Mouse (Mus musculus): ENCODE measurements around the gene Arid1a. TPM values are rescaled to one million over a fixed set of nuclear protein-coding genes. Genes with fewer than 3 reads are reported as not detected.

The Arid1a gene
- total and polyA plus RNA-seq, 3 experiments, result 22.2 to 224 (median 205) TPM

- H3K9me3 ChIP-seq (replicated peaks), result no peaks in the 10 kb centered on the region
- DNase-seq (ENCODE audit: low spot score) (no peak), ATAC-seq (ENCODE audit: extremely low read depth, insufficient number of reproducible peaks, low FRiP score, poor library complexity, severe bottlenecking) (no peak)
- peaks cover 69% of the 10 kb centered on the region for H3K4me1 ChIP-seq (ENCODE audit: insufficient read depth, low read depth, low read length)
- H3K27me3 ChIP-seq (ENCODE audit: insufficient read depth, low read length), result no peaks in the 10 kb centered on the region
- H3K36me3 ChIP-seq (replicated peaks), result peaks cover 97% of the 10 kb centered on the region
- TF ChIP-seq TAL1 (conservative IDR thresholded peaks at IDR 0.05; ENCODE audit: low read depth, low read length) (no peak), POLR2AphosphoS5 (IDR thresholded peaks at IDR 0.05; ENCODE audit: insufficient replicate concordance, low read depth, low read length) (no peak), GATA2 (IDR thresholded peaks at IDR 0.05; ENCODE audit: borderline replicate concordance, low read depth, low read length) (no peak), GATA1 (IDR thresholded peaks at IDR 0.05; ENCODE audit: borderline replicate concordance, low read length) (no peak), CTCF (IDR thresholded peaks at IDR 0.05; ENCODE audit: low read depth, low read length) (no peak)
- H3K4me3 ChIP-seq (ENCODE audit: low read depth, low read length), result no peak overlapping the region
Observed at GRCm38 (mm10) chr4:133705062-133705461, 51.5 kb downstream of the Arid1a start.

GRCm38 (mm10) chr4:133700905-133701368, 55.6 kb downstream of the Arid1a start:
- peaks cover 40% of the 10 kb centered on the region for H3K4me1 ChIP-seq (ENCODE audit: insufficient read depth, low read depth, low read length)
- peaks cover 94% of the 10 kb centered on the region for H3K36me3 ChIP-seq (replicated peaks)
- TF ChIP-seq POLR2AphosphoS5 (IDR thresholded peaks at IDR 0.05; ENCODE audit: insufficient replicate concordance, low read depth, low read length), result no peak
- no peak for TF ChIP-seq GATA2 (IDR thresholded peaks at IDR 0.05; ENCODE audit: borderline replicate concordance, low read depth, low read length)
- TF ChIP-seq GATA1 (IDR thresholded peaks at IDR 0.05; ENCODE audit: borderline replicate concordance, low read length), result no peak
- TF ChIP-seq CTCF (IDR thresholded peaks at IDR 0.05; ENCODE audit: low read depth, low read length), result no peak
- TF ChIP-seq TAL1 (conservative IDR thresholded peaks at IDR 0.05; ENCODE audit: low read depth, low read length), result no peak
- H3K4me3 ChIP-seq (ENCODE audit: low read depth, low read length), result no peak overlapping the region
- no peak for DNase-seq (ENCODE audit: low spot score)
- ATAC-seq (ENCODE audit: extremely low read depth, insufficient number of reproducible peaks, low FRiP score, poor library complexity, severe bottlenecking), result no peak
- H3K9me3 ChIP-seq (replicated peaks), result no peaks in the 10 kb centered on the region
- H3K27me3 ChIP-seq (ENCODE audit: insufficient read depth, low read length), result no peaks in the 10 kb centered on the region

- no peak overlapping the region for H3K4me3 ChIP-seq (ENCODE audit: low read depth, low read length)
- H3K4me1 ChIP-seq (ENCODE audit: insufficient read depth, low read depth, low read length), result peaks cover 33% of the 10 kb centered on the region
- TF ChIP-seq POLR2AphosphoS5 (IDR thresholded peaks at IDR 0.05; ENCODE audit: insufficient replicate concordance, low read depth, low read length) (no peak), GATA1 (IDR thresholded peaks at IDR 0.05; ENCODE audit: borderline replicate concordance, low read length) (no peak), TAL1 (conservative IDR thresholded peaks at IDR 0.05; ENCODE audit: low read depth, low read length) (no peak), GATA2 (IDR thresholded peaks at IDR 0.05; ENCODE audit: borderline replicate concordance, low read depth, low read length) (no peak), CTCF (IDR thresholded peaks at IDR 0.05; ENCODE audit: low read depth, low read length) (no peak)
- no peaks in the 10 kb centered on the region for H3K9me3 ChIP-seq (replicated peaks)
- DNase-seq (ENCODE audit: low spot score) (no peak), ATAC-seq (ENCODE audit: extremely low read depth, insufficient number of reproducible peaks, low FRiP score, poor library complexity, severe bottlenecking) (no peak)
- peaks cover 96% of the 10 kb centered on the region for H3K36me3 ChIP-seq (replicated peaks)
- no peaks in the 10 kb centered on the region for H3K27me3 ChIP-seq (ENCODE audit: insufficient read depth, low read length)
Observed at GRCm38 (mm10) chr4:133695363-133695762, 61.2 kb downstream of the Arid1a start.

- Histone ChIP-seq H3K36me3 (replicated peaks) (peaks cover 100% of the 10 kb centered on the region), H3K27me3 (ENCODE audit: insufficient read depth, low read length) (no peaks in the 10 kb centered on the region; the same call in 1 of the 2 replicates), H3K9me3 (replicated peaks) (no peaks in the 10 kb centered on the region), H3K4me3 (ENCODE audit: low read depth, low read length) (no peak overlapping the region), H3K4me1 (ENCODE audit: insufficient read depth, low read depth, low read length) (peaks cover 60% of the 10 kb centered on the region)
- ATAC-seq (ENCODE audit: extremely low read depth, insufficient number of reproducible peaks, low FRiP score, poor library complexity, severe bottlenecking) (no peak), DNase-seq (ENCODE audit: low spot score) (no peak)
- TF ChIP-seq GATA1 (IDR thresholded peaks at IDR 0.05; ENCODE audit: borderline replicate concordance, low read length) (no peak), GATA2 (IDR thresholded peaks at IDR 0.05; ENCODE audit: borderline replicate concordance, low read depth, low read length) (no peak), POLR2AphosphoS5 (IDR thresholded peaks at IDR 0.05; ENCODE audit: insufficient replicate concordance, low read depth, low read length) (no peak), CTCF (IDR thresholded peaks at IDR 0.05; ENCODE audit: low read depth, low read length) (no peak), TAL1 (conservative IDR thresholded peaks at IDR 0.05; ENCODE audit: low read depth, low read length) (no peak)
Observed at GRCm38 (mm10) chr4:133690252-133690651, 66.3 kb downstream of the Arid1a start.

GRCm38 (mm10) chr4:133688417-133689067, 68.0 kb downstream of the Arid1a start:
- no peak overlapping the region for H3K4me3 ChIP-seq (ENCODE audit: low read depth, low read length)

DNA sequence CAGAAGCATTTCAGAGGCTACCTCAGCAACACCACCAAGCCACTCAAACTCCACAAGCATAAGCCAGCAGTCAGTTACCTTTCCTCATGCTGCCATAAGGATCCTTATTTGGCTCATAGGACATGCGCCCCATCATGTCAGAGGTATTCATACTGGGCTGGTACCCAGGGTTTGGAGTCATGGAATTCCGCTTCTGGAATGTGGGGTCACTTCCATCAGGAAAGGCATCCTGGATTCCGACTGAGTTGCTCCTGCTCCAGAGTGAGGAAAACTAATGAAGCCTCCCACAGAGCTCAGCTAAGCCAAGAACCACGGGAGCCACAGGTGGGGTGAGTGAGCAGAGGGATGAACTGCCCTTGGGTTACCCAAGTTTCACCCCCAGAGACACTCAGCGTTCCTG, 69.4 kb downstream of the Arid1a start:
- Histone ChIP-seq H3K36me3 (replicated peaks) (peaks cover 100% of the 10 kb centered on the region), H3K9me3 (replicated peaks) (no peaks in the 10 kb centered on the region), H3K4me1 (ENCODE audit: insufficient read depth, low read depth, low read length) (peaks cover 78% of the 10 kb centered on the region), H3K27me3 (ENCODE audit: insufficient read depth, low read length) (no peaks in the 10 kb centered on the region; the same call in 1 of the 2 replicates), H3K4me3 (ENCODE audit: low read depth, low read length) (no peak overlapping the region)
- ATAC-seq (ENCODE audit: extremely low read depth, insufficient number of reproducible peaks, low FRiP score, poor library complexity, severe bottlenecking), result no peak
- no peak for DNase-seq (ENCODE audit: low spot score)
- TF ChIP-seq TAL1 (conservative IDR thresholded peaks at IDR 0.05; ENCODE audit: low read depth, low read length), result no peak
- TF ChIP-seq POLR2AphosphoS5 (IDR thresholded peaks at IDR 0.05; ENCODE audit: insufficient replicate concordance, low read depth, low read length), result no peak
- no peak for TF ChIP-seq GATA2 (IDR thresholded peaks at IDR 0.05; ENCODE audit: borderline replicate concordance, low read depth, low read length)
- TF ChIP-seq GATA1 (IDR thresholded peaks at IDR 0.05; ENCODE audit: borderline replicate concordance, low read length), result no peak
- no peak for TF ChIP-seq CTCF (IDR thresholded peaks at IDR 0.05; ENCODE audit: low read depth, low read length)

More at GRCm38 (mm10) chr4:133688417-133689067, 68.0 kb downstream of the Arid1a start:
- H3K36me3 ChIP-seq (replicated peaks), result peaks cover 100% of the 10 kb centered on the region
- no peak for TF ChIP-seq POLR2AphosphoS5 (IDR thresholded peaks at IDR 0.05; ENCODE audit: insufficient replicate concordance, low read depth, low read length)
- TF ChIP-seq GATA2 (IDR thresholded peaks at IDR 0.05; ENCODE audit: borderline replicate concordance, low read depth, low read length), result no peak
- TF ChIP-seq TAL1 (conservative IDR thresholded peaks at IDR 0.05; ENCODE audit: low read depth, low read length), result no peak
- TF ChIP-seq GATA1 (IDR thresholded peaks at IDR 0.05; ENCODE audit: borderline replicate concordance, low read length), result no peak
- no peak for TF ChIP-seq CTCF (IDR thresholded peaks at IDR 0.05; ENCODE audit: low read depth, low read length)
- H3K4me1 ChIP-seq (ENCODE audit: insufficient read depth, low read depth, low read length), result peaks cover 73% of the 10 kb centered on the region
- ATAC-seq (ENCODE audit: extremely low read depth, insufficient number of reproducible peaks, low FRiP score, poor library complexity, severe bottlenecking), result no peak
- no peaks in the 10 kb centered on the region; the same call in 1 of the 2 replicates for H3K27me3 ChIP-seq (ENCODE audit: insufficient read depth, low read length)
- no peaks in the 10 kb centered on the region for H3K9me3 ChIP-seq (replicated peaks)
- DNase-seq (ENCODE audit: low spot score), result no peak
